Mouse (Mus musculus) lung, adult 2 months (tissue): ENCODE measurements at regions not wholly inside any gene's neighbourhood (a gene's known extent, or its start where the extent isn't known, plus 50 kb on each side); places are given as distances from the start of the nearest gene placed in this dataset.

ENCODE experiments used
- DNase-seq: peaks from one replicate; pipeline ENCODE4 v3.0.0; 2022
- H3K4me1 ChIP-seq: fragments of 200-500 bp; 2 replicates; pipeline ENCODE4 v1.6.1; 2011; ENCODE audit warnings: low read length; ENCODE audit not compliant: control insufficient read depth, insufficient read depth
- H3K4me3 ChIP-seq: fragments of 200-500 bp; replicated peaks from 2 replicates; pipeline ENCODE3; 2011; ENCODE audit warnings: low read depth, mild to moderate bottlenecking, control low read depth, low read length; ENCODE audit errors: extremely low read depth
- CTCF ChIP-seq: fragments of 200-500 bp; IDR thresholded peaks from 2 replicates; pipeline ENCODE4 v1.5.1; 2011; ENCODE audit warnings: mild to moderate bottlenecking, low read length, control low read depth; ENCODE audit not compliant: insufficient read depth
- POLR2A ChIP-seq: fragments of 200-500 bp; IDR thresholded peaks from 2 replicates; pipeline ENCODE4 v1.6.1; 2011; ENCODE audit warnings: low read depth, mild to moderate bottlenecking, control low read depth, low read length, borderline replicate concordance; ENCODE audit errors: extremely low read depth
- WGBS: fragments of 180-500 bp; shearing (Covaris S2); methylation state at CpG from one replicate; pipeline ENCODE4 v1.1.7; 2018; 5-methylcytosine and 5-hydroxymethylcytosine counted together

DNA sequence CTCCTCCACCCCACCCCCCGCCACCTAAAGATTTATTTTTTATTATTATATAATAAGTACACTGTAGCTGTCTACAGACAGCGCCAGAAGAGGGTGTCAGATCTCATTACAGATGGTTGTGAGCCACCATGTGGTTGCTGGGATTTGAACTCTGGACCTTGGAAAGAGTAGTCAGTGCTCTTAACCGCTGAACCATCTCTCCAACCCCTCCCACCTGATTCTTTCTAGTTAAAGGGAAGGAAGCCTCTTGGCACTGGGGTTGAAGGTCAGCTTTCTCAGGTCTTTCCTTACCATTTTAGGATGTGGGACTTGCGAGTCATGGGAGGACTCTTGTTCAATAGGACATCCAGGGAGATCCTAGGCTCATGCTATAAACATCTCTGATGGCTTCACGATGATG, 54.7 kb downstream of the Hes1 start:
- 92% methylated on average over 5 of the region's 5 CpGs for WGBS
- TF ChIP-seq CTCF = no peak
- TF ChIP-seq POLR2A = no peak
- peaks cover 12% of the 10 kb centered on the region for H3K4me1 ChIP-seq
- no peak overlapping the region for H3K4me3 ChIP-seq
- DNase-seq = no peak

DNA sequence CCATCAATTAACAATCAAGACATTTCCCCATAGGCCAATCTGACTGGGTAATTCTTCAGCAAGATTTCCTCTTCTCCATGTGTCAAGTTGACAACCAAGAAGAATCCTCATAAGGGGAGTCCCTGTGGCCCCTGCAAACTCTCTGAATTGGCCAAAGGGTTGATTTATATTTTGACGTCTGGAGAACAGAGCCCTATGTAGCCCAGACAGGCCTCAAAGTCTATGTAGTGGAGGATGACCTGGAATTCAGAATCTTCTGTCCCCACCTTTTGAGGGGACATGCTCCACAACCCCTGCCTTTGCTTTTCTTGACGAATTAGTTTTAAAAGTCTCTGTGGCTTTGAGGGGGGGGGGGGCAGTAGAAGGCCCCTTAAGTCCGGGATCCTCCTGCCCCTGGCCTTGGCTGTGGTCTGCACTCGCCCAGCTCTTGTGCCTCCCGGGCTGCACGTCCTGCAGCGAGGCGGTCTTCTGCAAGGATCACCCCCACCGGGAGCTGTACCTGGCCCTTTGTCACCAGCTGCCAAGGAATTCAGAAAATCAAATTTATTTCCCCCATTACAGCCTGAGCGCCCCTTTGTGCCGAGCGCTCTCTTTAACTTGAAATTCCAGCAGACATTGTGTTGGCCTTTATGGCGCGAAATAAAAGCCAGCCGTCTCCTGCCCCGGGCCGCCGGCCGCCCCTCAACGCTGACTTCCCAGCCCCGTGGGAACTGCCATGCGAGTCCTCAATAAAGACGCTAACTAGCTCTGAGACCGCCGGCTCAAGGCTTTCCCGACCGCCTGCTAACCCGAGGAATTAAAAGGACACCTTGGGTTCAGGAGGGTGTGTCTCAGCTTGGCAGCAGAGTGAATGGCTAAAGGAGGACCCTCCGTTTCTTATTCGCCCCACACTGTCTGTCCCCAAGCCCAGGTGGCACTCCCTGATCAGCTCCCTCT, 56.4 kb downstream of the Hes1 start:
- H3K4me3 ChIP-seq = no peak overlapping the region
- DNase-seq = no peak
- 68% methylated on average over 30 of the region's 30 CpGs for WGBS
- TF ChIP-seq POLR2A (no peak), CTCF (no peak)
- H3K4me1 ChIP-seq = peaks cover under 1% of the 10 kb centered on the region; the same call in 1 of the 2 replicates

DNA sequence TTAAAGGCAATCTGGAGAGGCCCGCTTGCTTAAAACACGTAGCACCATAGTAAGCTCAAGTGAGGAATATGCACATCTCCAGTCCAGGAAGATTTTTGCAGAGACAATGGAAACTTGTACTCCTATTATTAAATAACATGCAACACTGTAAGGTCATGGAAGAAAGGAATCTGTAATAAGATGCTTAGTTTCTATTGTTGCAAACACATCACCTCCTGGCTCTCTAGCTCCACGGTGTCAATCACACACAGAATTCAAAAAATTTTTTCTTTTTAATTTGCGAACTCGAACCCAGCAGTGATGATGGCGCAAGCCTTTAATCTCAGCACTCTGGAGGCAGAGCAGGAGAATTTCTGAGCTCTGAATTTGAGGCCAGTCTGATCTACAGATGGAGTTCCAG, 57.4 kb downstream of the Hes1 start:
- H3K4me1 ChIP-seq = no peaks in the 10 kb centered on the region
- 93% methylated on average over 6 of the region's 6 CpGs for WGBS
- no peak overlapping the region for H3K4me3 ChIP-seq
- no peak for TF ChIP-seq POLR2A
- no peak for DNase-seq

DNA sequence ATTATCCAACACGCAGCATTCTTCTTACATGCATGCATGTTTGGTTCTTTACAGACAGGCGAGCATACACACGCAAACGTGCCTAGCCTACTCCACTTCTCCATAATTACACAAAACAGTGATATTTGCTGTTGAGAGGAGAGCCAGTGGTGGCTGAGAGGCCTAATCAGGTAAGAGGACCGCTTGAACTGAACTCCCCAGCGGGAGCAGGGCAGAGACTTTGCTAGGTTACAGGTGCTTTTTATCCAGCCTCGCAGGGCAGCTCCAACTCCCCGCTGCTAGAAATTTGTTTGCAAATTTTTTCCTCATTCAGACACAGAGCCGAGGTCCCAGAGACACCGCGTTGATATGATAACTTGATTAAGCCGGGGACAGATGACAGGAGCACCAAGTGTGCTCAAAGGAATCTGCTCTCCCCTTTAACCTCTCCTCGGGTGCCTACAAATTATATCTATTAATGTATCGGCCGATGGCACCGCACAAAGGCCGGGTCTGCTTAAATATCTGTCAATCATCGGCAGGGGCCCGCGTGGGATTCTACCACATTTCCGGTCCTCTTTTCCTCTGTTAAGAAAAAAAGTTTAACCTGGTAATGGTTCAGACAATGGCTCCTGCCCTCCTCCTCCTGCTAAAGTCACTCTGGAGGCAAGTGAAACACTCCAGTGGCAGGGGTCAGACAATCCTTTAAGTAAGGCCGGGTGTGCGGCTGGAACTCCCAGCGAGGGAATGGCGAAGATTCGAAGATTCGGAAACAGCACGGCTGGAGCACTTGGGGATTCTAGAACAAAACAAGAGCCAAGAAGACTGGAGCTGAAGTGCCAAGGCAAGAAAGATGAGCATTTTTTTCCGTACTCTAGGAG, 58.3 kb downstream of the Hes1 start:
- 57% methylated on average over 29 of the region's 29 CpGs for WGBS
- TF ChIP-seq CTCF (no peak), POLR2A (no peak)
- no peaks in the 10 kb centered on the region for H3K4me1 ChIP-seq
- no peak for DNase-seq
- no peak overlapping the region for H3K4me3 ChIP-seq

DNA sequence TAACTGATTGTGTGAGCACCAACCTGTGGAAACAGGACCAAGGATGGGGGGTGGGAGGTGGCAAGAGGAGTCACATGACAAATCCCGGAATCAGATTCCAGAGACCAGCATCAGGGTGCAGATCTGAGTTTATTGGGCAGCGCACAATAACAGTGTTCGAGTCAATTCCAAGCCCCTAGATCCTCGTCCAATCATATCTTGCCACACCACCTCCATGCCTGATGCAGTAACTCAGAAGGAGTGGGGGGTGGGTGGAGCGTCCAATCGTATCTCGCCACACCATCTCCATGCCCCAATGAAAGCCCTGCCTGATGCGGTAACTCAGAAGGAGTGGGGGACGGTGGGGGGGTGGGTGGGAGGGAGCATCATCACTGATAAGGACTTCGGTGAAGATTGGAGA, 62.8 kb downstream of the Hes1 start:
- 96% methylated on average over 10 of the region's 10 CpGs for WGBS
- TF ChIP-seq POLR2A (no peak), CTCF (no peak)
- H3K4me3 ChIP-seq = no peak overlapping the region
- H3K4me1 ChIP-seq = no peaks in the 10 kb centered on the region
- no peak for DNase-seq

DNA sequence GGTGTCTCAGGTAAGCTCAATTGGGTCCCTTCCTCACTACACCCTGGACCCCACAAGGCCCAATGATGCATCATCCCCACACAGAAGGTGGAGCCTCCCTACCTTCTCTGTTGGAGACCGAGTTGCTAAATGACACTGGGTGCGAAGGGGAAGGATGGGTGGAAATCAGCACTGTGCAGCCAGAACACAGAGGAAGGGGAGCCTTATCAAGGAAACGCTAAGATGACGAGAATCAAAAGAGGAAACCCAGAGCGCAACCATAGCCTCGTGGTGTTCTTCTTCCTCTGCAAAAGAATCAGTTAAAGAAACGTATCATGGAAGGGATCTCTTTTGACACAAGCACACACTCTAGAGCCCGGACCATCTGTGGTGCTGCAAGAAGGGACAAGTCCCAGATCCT, 64.6 kb downstream of the Hes1 start:
- no peak for TF ChIP-seq CTCF
- WGBS = 75% methylated on average over 8 of the region's 8 CpGs
- DNase-seq = no peak

DNA sequence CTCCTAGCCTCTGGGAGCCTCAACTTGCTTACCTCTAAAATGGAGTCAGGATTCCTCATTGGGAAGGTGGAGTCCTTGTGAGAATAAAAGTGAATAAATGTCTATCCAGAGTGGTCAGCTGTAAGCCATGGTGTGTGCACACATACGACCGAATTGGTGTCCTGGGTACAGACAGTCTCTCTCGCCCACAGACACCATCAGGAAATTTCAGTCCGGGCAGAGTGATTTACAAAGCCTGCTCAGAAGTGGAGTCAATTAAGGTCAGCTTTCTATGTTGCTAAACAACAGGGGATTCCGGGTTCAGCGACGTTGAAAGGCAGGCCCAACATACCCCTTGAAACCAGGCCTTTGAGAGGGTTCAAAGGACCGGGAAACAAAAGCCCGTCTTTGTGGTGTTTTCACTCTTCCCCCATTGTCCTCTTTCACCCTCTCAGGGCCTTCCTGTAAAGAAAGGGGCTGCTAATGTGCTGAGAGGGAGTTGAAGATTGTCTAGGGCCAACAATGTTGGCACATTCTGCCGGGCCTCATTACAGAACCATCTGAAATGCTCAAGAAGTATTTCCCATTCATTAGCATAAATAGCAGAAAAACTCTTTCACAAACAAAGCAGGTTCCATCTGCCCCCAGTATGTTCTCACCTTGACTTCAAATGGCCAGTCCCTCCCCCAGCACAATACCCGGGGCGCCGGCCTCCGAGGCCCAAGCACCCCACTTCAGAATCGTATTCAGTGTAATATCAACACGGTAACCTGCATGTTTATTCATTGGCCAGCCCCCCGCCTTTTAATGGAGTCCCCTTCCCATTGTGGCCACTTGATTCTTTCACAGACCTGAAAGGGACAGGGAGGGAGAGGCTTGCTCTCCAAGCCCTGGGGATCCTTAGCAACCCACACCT, 65.3 kb downstream of the Hes1 start:
- no peak overlapping the region for H3K4me3 ChIP-seq
- DNase-seq = no peak
- H3K4me1 ChIP-seq = no peaks in the 10 kb centered on the region
- 72% methylated on average over 17 of the region's 17 CpGs for WGBS
- TF ChIP-seq POLR2A (no peak), CTCF (no peak)

More for the DNA sequence above, 64.6 kb downstream of the Hes1 start:
- H3K4me3 ChIP-seq = no peak overlapping the region
- no peaks in the 10 kb centered on the region for H3K4me1 ChIP-seq

DNA sequence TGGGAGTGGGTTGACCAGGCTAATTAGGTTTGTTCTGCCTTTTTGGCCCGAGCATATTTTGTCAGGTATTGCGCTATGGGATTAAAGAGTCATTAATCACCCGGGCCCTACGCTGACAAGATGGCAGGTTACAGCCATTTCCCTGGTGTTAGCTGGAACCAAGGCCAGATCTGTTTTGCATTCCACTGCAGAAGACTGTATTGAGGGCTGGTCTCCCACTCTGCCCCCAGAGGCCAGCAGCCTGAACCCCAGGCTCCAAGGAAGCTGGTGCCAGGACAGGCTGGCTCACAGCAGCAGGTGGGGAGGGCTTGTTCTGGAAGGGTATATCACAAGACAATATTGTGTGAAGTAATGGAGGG, 65.9 kb downstream of the Hes1 start:
- 84% methylated on average over 4 of the region's 4 CpGs for WGBS
- no peak for DNase-seq
- Histone ChIP-seq H3K4me3 (no peak overlapping the region), H3K4me1 (no peaks in the 10 kb centered on the region)
- no peak for TF ChIP-seq CTCF
- no peak for TF ChIP-seq POLR2A

DNA sequence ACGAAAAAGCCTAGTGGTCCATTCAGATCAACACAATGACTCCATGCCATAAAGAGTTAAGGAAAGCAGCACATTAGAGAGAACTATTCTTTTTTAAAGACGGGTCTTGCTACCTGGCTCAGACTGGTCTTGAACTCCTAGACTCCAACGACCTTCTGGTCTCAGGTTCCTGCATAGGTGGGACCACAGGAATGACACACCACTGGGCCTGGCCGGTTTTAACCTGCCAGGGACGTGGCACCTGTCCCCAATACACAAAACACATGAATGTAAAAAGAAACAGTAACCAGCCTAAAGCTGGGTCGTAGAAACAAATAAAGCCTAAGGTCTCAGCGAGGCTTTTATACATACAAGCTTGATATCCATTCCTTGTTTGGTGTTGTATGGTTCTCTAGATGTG, 67.9 kb downstream of the Hes1 start:
- H3K4me1 ChIP-seq = no peaks in the 10 kb centered on the region
- no peak for DNase-seq
- WGBS = 82% methylated on average over 7 of the region's 7 CpGs

More for the DNA sequence above, 67.9 kb downstream of the Hes1 start:
- TF ChIP-seq CTCF (no peak), POLR2A (no peak)
- H3K4me3 ChIP-seq = no peak overlapping the region
